Mouse (Mus musculus) gastrocnemius, postnatal 10 days (tissue): ENCODE data around the gene Pim3. TPM values are rescaled to one million over a fixed set of nuclear protein-coding genes. Genes with fewer than 3 reads are reported as not detected.

Experiments
- total RNA-seq, 2 experiments: library from RNA; stranded (reverse); gene quantifications; 2 replicates each; pipeline ENCODE4 v1.2.3; 2021

The Pim3 gene
- total RNA-seq, 2 experiments from 2014 or later: 14.8 to 19.4 TPM

Other genes starting within 250 kb of the Pim3 start
- gene Brd1, start 128.0 kb upstream of the Pim3 start, total RNA-seq: 10 to 100 TPM; 26.5 to 33.4 TPM
- gene Zbed4, start 110.5 kb upstream of the Pim3 start, total RNA-seq: 1 to 10 TPM; 7.2 to 9.4 TPM
- gene Alg12, start 42.9 kb upstream of the Pim3 start, total RNA-seq: 1 to 10 TPM; 5.7 to 6.5 TPM
- gene Creld2, start 42.5 kb upstream of the Pim3 start, total RNA-seq: 10 to 100 TPM in 1 of 2 experiments, 1 to 10 TPM in 1; 9.4 to 13.6 TPM
- not detected for gene Ttll8, start 92.2 kb downstream of the Pim3 start, total RNA-seq
- gene Mlc1, start 116.8 kb downstream of the Pim3 start, total RNA-seq: under 1 TPM; 0.07 to 0.20 TPM
- not detected for gene Mov10l1, start 120.7 kb downstream of the Pim3 start, total RNA-seq
- gene Panx2, start 197.5 kb downstream of the Pim3 start, total RNA-seq: under 1 TPM; 0.07 to 0.18 TPM
- 10 to 100 TPM; 24.9 to 28.1 TPM for gene Trabd, start 212.9 kb downstream of the Pim3 start, total RNA-seq
- gene Selenoo, start 226.9 kb downstream of the Pim3 start, total RNA-seq: 10 to 100 TPM in 1 of 2 experiments, 1 to 10 TPM in 1; 9.1 to 10.1 TPM